Mouse (Mus musculus): ENCODE measurements around the gene Klk7. TPM values are rescaled to one million over a fixed set of nuclear protein-coding genes. Genes with fewer than 3 reads are reported as not detected.

Klk7 gene
- polyA plus RNA-seq, 1 experiment from 2014 or later = 1.4 TPM

Other genes starting within 250 kb of the Klk7 start
- 1.3 and 1.4 TPM in 2 replicates for gene Zfp658, start 249.0 kb upstream of the Klk7 start, polyA plus RNA-seq (2015; fragmentation: Nextera tagmentation; extraction: Ambion mirVana)
- gene Zfp719, start 231.7 kb upstream of the Klk7 start, polyA plus RNA-seq (2015; fragmentation: Nextera tagmentation; extraction: Ambion mirVana) = 6.4 and 6.5 TPM in 2 replicates
- gene Zfp819, start 204.1 kb upstream of the Klk7 start, polyA plus RNA-seq (2015; fragmentation: Nextera tagmentation; extraction: Ambion mirVana) = 0.12 TPM in 1 of 2 replicates, not detected in the other
- 0.29 and 0.71 TPM in 2 replicates for gene Ceacam18, start 176.6 kb upstream of the Klk7 start, polyA plus RNA-seq (2015; fragmentation: Nextera tagmentation; extraction: Ambion mirVana)
- 0.43 and 0.73 TPM in 2 replicates for gene Siglece, start 151.1 kb upstream of the Klk7 start, polyA plus RNA-seq (2015; fragmentation: Nextera tagmentation; extraction: Ambion mirVana)
- 11.7 and 12.9 TPM in 2 replicates for gene Ctu1, start 139.3 kb upstream of the Klk7 start, polyA plus RNA-seq (2015; fragmentation: Nextera tagmentation; extraction: Ambion mirVana)
- 0.17 and 0.18 TPM in 2 replicates for gene Klk14, start 120.9 kb upstream of the Klk7 start, polyA plus RNA-seq (2015; fragmentation: Nextera tagmentation; extraction: Ambion mirVana)
- gene Klk13, start 98.7 kb upstream of the Klk7 start, polyA plus RNA-seq (2015; fragmentation: Nextera tagmentation; extraction: Ambion mirVana) = 0.36 and 0.49 TPM in 2 replicates
- gene Klk12, start 42.4 kb upstream of the Klk7 start, polyA plus RNA-seq (2015; fragmentation: Nextera tagmentation; extraction: Ambion mirVana) = not detected in 2 replicates
- gene Klk11, start 36.7 kb upstream of the Klk7 start, polyA plus RNA-seq (2015; fragmentation: Nextera tagmentation; extraction: Ambion mirVana) = 0.51 and 0.96 TPM in 2 replicates
- gene Klk10, start 30.3 kb upstream of the Klk7 start, polyA plus RNA-seq (2015; fragmentation: Nextera tagmentation; extraction: Ambion mirVana) = 0.55 and 0.63 TPM in 2 replicates
- 0.19 and 0.30 TPM in 2 replicates for gene Klk9, start 19.4 kb upstream of the Klk7 start, polyA plus RNA-seq (2015; fragmentation: Nextera tagmentation; extraction: Ambion mirVana)
- 37.9 and 44.9 TPM in 2 replicates for gene Klk8, start 13.7 kb upstream of the Klk7 start, polyA plus RNA-seq (2015; fragmentation: Nextera tagmentation; extraction: Ambion mirVana)
- 0.92 and 1.7 TPM in 2 replicates for gene Klk6, start 13.2 kb downstream of the Klk7 start, polyA plus RNA-seq (2015; fragmentation: Nextera tagmentation; extraction: Ambion mirVana)
- gene Klk5, start 30.7 kb downstream of the Klk7 start, polyA plus RNA-seq (2015; fragmentation: Nextera tagmentation; extraction: Ambion mirVana) = 0.84 and 0.91 TPM in 2 replicates
- gene Klk4, start 69.9 kb downstream of the Klk7 start, polyA plus RNA-seq (2015; fragmentation: Nextera tagmentation; extraction: Ambion mirVana) = 0.65 and 1.4 TPM in 2 replicates
- gene Klk15, start 122.4 kb downstream of the Klk7 start, polyA plus RNA-seq (2015; fragmentation: Nextera tagmentation; extraction: Ambion mirVana) = not detected in 2 replicates
- 0.60 and 0.72 TPM in 2 replicates for gene Klk1b8, start 139.4 kb downstream of the Klk7 start, polyA plus RNA-seq (2015; fragmentation: Nextera tagmentation; extraction: Ambion mirVana)
- 0.38 and 0.42 TPM in 2 replicates for gene Klk1b1, start 155.5 kb downstream of the Klk7 start, polyA plus RNA-seq (2015; fragmentation: Nextera tagmentation; extraction: Ambion mirVana)
- gene Klk1b9, start 164.8 kb downstream of the Klk7 start, polyA plus RNA-seq (2015; fragmentation: Nextera tagmentation; extraction: Ambion mirVana) = 1.7 and 2.1 TPM in 2 replicates
- 1.0 and 1.1 TPM in 2 replicates for gene Klk1b11, start 184.6 kb downstream of the Klk7 start, polyA plus RNA-seq (2015; fragmentation: Nextera tagmentation; extraction: Ambion mirVana)
- gene Klk1b26, start 200.9 kb downstream of the Klk7 start, polyA plus RNA-seq (2015; fragmentation: Nextera tagmentation; extraction: Ambion mirVana) = 0.68 and 0.87 TPM in 2 replicates
- 0.27 and 0.57 TPM in 2 replicates for gene Klk1b27, start 241.0 kb downstream of the Klk7 start, polyA plus RNA-seq (2015; fragmentation: Nextera tagmentation; extraction: Ambion mirVana)